Mouse (Mus musculus) forebrain, embryonic 11.5 days (tissue): ENCODE results near the gene Hkdc1. TPM values are rescaled to one million over a fixed set of nuclear protein-coding genes. Genes with fewer than 3 reads are reported as not detected.
A peak's percentile ranks its signal among the peaks of the same experiment; 100 is the strongest.

Experiments used
- ATAC-seq: fragments of 200-750 bp; cut with Nextera tagmentation; replicated peaks from 2 replicates; pipeline ENCODE4 v1.8.0; 2017; ENCODE audit warnings: moderate TSS enrichment; ENCODE audit not compliant: low FRiP score
- DNase-seq: peaks from one replicate; pipeline ENCODE4 v3.0.0-alpha.2; 2017; ENCODE audit warnings: low spot score
- H3K27ac ChIP-seq: fragments of 300-500 bp; sonication (generic); 2 replicates; pipeline ENCODE4 v1.5.1; 2014; ENCODE audit warnings: low read depth, low read length
- H3K27me3 ChIP-seq: fragments of 300-500 bp; sonication (generic); 2 replicates; pipeline ENCODE4 v1.6.1; 2014; ENCODE audit warnings: mild to moderate bottlenecking, low read length, mixed read lengths; ENCODE audit not compliant: control insufficient read depth, insufficient read depth
- H3K36me3 ChIP-seq: fragments of 300-500 bp; sonication (generic); 2 replicates; pipeline ENCODE4 v1.6.1; 2014; ENCODE audit warnings: mild to moderate bottlenecking, low read length, moderate library complexity, mixed read lengths; ENCODE audit not compliant: control insufficient read depth, insufficient read depth
- H3K4me1 ChIP-seq: fragments of 300-500 bp; sonication (generic); replicated peaks from 2 replicates; pipeline ENCODE4 v1.6.1; 2014; ENCODE audit warnings: low read length, mixed read lengths; ENCODE audit not compliant: control insufficient read depth, insufficient read depth
- H3K4me2 ChIP-seq: fragments of 300-500 bp; sonication (generic); 2 replicates; pipeline ENCODE4 v1.6.1; 2014; ENCODE audit warnings: low read depth, mild to moderate bottlenecking, low read length, moderate library complexity, mixed read lengths; ENCODE audit not compliant: severe bottlenecking
- H3K4me3 ChIP-seq: fragments of 300-500 bp; sonication (generic); 2 replicates; pipeline ENCODE4 v1.5.1; 2014; ENCODE audit warnings: low read depth, low read length
- H3K9ac ChIP-seq: fragments of 300-500 bp; sonication (generic); 2 replicates; pipeline ENCODE4 v1.6.1; 2014; ENCODE audit warnings: low read length
- H3K9me3 ChIP-seq: fragments of 300-500 bp; sonication (generic); 2 replicates; pipeline ENCODE4 v1.6.1; 2016; ENCODE audit warnings: low read length, mixed read lengths; ENCODE audit not compliant: control insufficient read depth
- WGBS: fragments of 180-500 bp; shearing (Covaris S2); extraction: QIAGEN DNeasy Blood & Tissue Kit; methylation state at CpG from one replicate; pipeline ENCODE4 v1.1.7; 2014; 5-methylcytosine and 5-hydroxymethylcytosine counted together
- polyA plus RNA-seq: library from polyadenylated mRNA; unstranded; fragments of >200 nt; fragmentation: Nextera tagmentation; extraction: Ambion mirVana; gene quantifications from 2 replicates; pipeline ENCODE4 v1.2.1, GENCODE M21; 2014

The Hkdc1 gene
- polyA plus RNA-seq, 1 experiment from 2014 or later: not detected

DNA sequence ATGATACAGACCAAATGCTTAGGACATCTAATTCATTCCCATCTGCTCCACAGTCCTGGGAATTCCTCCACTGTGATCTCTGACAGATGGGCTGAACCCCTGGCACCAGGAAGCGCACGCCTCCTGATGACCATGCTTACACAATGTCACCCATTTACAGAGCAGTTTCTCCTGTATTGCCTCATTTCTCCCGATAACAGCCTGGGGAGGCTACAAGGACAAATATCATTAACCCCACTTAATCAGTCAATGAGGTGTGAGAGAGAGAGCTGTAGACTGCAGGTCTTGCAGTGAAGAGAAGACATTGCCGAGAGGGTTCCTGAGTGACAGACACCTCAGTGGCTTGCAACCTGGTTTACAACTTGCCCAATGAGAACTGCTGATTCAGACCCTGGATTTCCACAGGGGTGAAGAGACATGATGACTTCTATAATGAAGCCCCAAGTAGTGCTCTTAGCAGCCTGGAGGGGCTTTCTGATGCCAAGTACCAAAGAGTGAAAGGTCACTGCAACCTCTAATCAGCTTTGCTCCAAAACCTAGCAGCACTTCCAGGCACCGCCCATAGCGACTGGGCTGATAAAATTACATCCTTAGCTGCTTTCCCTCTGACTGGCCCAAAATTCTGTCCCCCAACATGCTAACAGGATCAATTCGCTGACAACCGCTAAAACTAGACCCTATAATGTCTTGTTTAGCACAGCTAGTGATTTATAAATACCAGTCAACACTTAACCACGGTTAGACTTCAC is 78.1 kb downstream of the Hkdc1 start:
- Histone ChIP-seq H3K27ac (no peak overlapping the region), H3K9ac (no peak overlapping the region), H3K27me3 (no peaks in the 10 kb centered on the region), H3K36me3 (no peaks in the 10 kb centered on the region), H3K4me2 (no peak overlapping the region), H3K4me3 (no peak overlapping the region), H3K4me1 (peaks cover 5% of the 10 kb centered on the region; the same call in 1 of the 2 replicates), H3K9me3 (no peaks in the 10 kb centered on the region)
- 84% methylated on average over 9 of the region's 9 CpGs for WGBS
- no peak for ATAC-seq
- DNase-seq: no peak

GRCm38 (mm10) chr10:62342512-62342911 is 79.8 kb downstream of the Hkdc1 start:
- Histone ChIP-seq H3K4me1 (peaks cover 11% of the 10 kb centered on the region; the same call in 1 of the 2 replicates), H3K27me3 (no peaks in the 10 kb centered on the region), H3K36me3 (no peaks in the 10 kb centered on the region), H3K4me3 (no peak overlapping the region), H3K9me3 (no peaks in the 10 kb centered on the region), H3K27ac (no peak overlapping the region), H3K9ac (no peak overlapping the region), H3K4me2 (no peak overlapping the region)
- 94% methylated on average over 6 of the region's 6 CpGs for WGBS
- ATAC-seq (no peak), DNase-seq (no peak)

- H3K36me3 ChIP-seq: no peaks in the 10 kb centered on the region
- no peak overlapping the region for H3K4me3 ChIP-seq
- no peaks in the 10 kb centered on the region for H3K9me3 ChIP-seq
- no peak overlapping the region for H3K27ac ChIP-seq
- no peak overlapping the region for H3K4me2 ChIP-seq
- DNase-seq (no peak), ATAC-seq (no peak)
- no peaks in the 10 kb centered on the region for H3K27me3 ChIP-seq
- H3K9ac ChIP-seq: no peak overlapping the region
- H3K4me1 ChIP-seq: peaks cover 13% of the 10 kb centered on the region; the same call in 1 of the 2 replicates
- WGBS: 81% methylated on average over 4 of the region's 4 CpGs
These were observed 80.3 kb downstream of the Hkdc1 start for GRCm38 (mm10) chr10:62341956-62342355.

DNA sequence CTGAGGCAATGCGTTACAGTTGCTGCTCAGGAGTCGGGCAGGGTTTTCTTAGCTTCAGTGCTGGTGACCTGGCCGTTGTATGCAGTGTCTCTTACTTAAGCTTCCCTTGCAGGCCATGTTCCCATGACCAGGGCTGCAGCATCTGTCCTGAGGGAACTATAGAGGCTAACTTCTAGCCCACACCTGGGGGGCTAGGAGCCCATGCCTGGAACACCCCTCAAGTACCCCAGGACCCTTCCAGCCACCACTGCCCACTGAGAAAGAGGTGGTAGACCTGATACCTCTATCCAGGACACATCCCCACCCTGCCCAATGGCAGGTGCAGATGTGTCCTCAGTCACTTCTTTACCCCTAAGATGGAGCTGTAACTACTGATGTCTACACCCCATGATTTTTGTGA is 81.3 kb downstream of the Hkdc1 start:
- Histone ChIP-seq H3K36me3 (no peaks in the 10 kb centered on the region), H3K4me3 (peak overlapping the region; percentile 64), H3K9me3 (no peaks in the 10 kb centered on the region), H3K9ac (peak overlapping the region; percentile 68), H3K4me2 (peak overlapping the region; percentile 90), H3K27ac (0 out of 2 replicates have a peak overlapping the region, but pooled peaks have one; percentile 84), H3K27me3 (no peaks in the 10 kb centered on the region), H3K4me1 (peaks cover 18% of the 10 kb centered on the region; the same call in 1 of the 2 replicates)
- ATAC-seq: no peak
- no peak for DNase-seq
- WGBS: 28% methylated on average over 3 of the region's 3 CpGs

DNA sequence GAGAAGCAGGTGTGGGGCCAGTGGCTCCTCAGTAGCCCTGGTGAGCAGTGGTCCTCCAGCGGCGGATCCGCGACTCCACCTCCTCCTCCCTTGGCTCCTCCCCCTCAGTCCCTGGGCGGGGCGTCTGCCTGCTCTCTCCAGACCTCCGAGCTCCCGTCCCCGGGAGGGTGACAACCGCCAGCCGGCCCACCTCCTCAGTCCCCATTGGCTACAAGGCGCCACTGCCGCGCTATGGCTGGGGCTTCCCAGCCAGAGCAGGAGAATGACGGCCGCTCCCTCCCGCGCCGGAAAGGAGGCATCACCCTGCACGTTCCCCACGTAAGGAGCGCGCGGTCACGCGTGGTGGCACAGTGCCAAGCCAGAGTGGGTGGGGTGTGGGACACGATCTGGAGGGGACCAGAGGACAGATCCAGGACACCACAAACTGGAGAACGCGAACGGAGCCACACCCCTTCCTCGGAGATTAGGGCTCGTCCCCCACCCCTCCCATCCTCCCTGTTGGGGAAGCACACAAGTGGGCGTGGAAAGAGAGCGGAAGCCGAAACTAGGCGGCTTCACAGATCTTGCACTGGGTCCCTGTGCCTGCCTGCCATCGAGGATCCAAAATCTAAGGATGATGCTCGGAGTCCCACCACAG is 82.1 kb downstream of the Hkdc1 start:
- peaks cover 21% of the 10 kb centered on the region; the same call in 1 of the 2 replicates for H3K4me1 ChIP-seq

DNA sequence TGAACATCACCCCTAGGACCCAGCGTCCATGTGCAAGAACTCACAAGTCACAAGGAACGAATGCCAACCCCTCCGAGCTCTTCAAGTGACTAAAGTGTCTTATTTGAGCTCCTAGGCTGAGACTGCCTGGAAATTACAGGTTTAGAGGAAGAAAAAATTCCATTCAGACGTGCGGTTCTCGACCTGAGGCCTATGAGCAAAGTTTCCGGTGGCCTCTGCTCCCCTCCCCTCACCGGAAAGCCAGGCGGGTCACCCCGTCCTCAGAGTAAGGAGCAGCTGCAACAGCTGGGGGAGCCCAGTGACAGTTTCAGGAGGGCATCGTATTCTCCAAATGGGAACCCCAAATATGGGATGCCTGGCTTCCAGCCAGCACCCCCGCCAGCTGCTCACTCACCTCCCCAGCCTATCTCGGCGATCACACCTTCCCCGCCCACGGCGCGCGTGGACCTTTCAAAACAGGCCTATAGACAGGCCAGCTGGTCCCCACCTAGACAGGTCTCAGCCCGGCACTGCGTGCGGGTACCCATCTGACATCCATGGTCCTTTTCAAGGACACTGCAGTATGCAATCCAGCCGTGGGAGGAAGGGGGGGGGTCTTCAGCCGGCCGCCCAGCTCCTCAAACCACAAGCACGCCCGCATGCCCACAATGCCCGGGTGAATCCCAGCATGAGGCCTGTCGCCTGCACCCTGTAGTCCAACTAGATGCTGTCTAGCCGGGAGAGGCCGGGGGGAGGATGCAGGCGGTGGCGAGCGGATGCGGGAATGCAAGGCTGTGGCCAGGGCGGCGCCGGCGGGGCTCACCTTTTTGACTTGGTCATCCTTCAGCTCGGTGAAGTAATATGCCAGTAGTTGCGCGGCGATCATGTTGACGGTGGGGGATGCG is 82.8 kb downstream of the Hkdc1 start:
- H3K27ac ChIP-seq: no peak overlapping the region
- DNase-seq: no peak
- peak; percentile 62 for ATAC-seq
- peak overlapping the region; percentile 68 for H3K9ac ChIP-seq
- 4% methylated on average over 45 of the region's 45 CpGs for WGBS
- H3K4me2 ChIP-seq: peak overlapping the region; percentile 90
- H3K36me3 ChIP-seq: no peaks in the 10 kb centered on the region
- peak overlapping the region; percentile 64 for H3K4me3 ChIP-seq
- H3K9me3 ChIP-seq: no peaks in the 10 kb centered on the region
- no peaks in the 10 kb centered on the region for H3K27me3 ChIP-seq
- H3K4me1 ChIP-seq: peaks cover 25% of the 10 kb centered on the region

More for the DNA sequence above, 82.1 kb downstream of the Hkdc1 start:
- DNase-seq: peak; percentile 98
- H3K4me2 ChIP-seq: peak overlapping the region; percentile 90
- no peaks in the 10 kb centered on the region for H3K27me3 ChIP-seq
- H3K9me3 ChIP-seq: no peaks in the 10 kb centered on the region
- no peaks in the 10 kb centered on the region for H3K36me3 ChIP-seq
- WGBS: under 1% methylated on average over 38 of the region's 38 CpGs
- peak; percentile 99 for ATAC-seq
- H3K27ac ChIP-seq: peak overlapping the region; percentile 84
- H3K9ac ChIP-seq: peak overlapping the region; percentile 68
- peak overlapping the region; percentile 64 for H3K4me3 ChIP-seq

DNA sequence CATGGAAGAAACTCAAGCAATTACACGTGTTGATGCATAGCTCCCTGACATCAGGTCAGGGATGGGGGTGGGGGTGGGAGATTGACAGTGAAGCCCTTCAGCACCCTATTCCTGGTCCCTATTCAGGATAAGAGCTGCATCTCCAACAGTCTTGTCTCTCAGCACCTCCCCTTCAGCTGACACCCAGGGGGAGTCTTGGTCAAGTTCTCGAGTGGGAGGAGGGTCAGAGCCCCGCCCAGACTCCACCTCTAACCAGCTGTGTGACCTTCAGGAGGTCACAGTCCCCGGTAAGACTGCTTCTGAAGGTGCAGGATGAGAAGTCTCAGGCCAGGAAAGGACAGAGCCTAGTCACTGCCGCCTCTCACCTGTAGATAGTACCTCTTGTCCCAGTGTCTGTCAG is 83.7 kb downstream of the Hkdc1 start:
- Histone ChIP-seq H3K27ac (no peak overlapping the region), H3K4me3 (no peak overlapping the region), H3K4me2 (peak overlapping the region; percentile 16), H3K9ac (no peak overlapping the region), H3K9me3 (no peaks in the 10 kb centered on the region), H3K27me3 (no peaks in the 10 kb centered on the region), H3K36me3 (no peaks in the 10 kb centered on the region), H3K4me1 (peaks cover 25% of the 10 kb centered on the region)
- WGBS: 32% methylated on average over 5 of the region's 5 CpGs
- ATAC-seq: no peak
- DNase-seq: no peak

- H3K4me1 ChIP-seq: peaks cover 25% of the 10 kb centered on the region
- peak overlapping the region; percentile 16; the same call in 1 of the 2 replicates for H3K4me2 ChIP-seq
- no peak overlapping the region for H3K4me3 ChIP-seq
- WGBS: 30% methylated on average over 9 of the region's 9 CpGs
- no peaks in the 10 kb centered on the region for H3K9me3 ChIP-seq
- DNase-seq (no peak), ATAC-seq (no peak)
- H3K27ac ChIP-seq: no peak overlapping the region
- H3K27me3 ChIP-seq: no peaks in the 10 kb centered on the region
- no peak overlapping the region for H3K9ac ChIP-seq
- H3K36me3 ChIP-seq: no peaks in the 10 kb centered on the region
These were observed 84.1 kb downstream of the Hkdc1 start for GRCm38 (mm10) chr10:62338176-62338575.
